Mouse (Mus musculus) telencephalon, adult 2 months (tissue): ENCODE data around the gene Phyhipl.

Experiments
- DNase-seq: peaks from one replicate; pipeline ENCODE4 v3.0.0-alpha.2; 2011; ENCODE audit warnings: low read depth, low spot score

Gene Phyhipl

DNA sequence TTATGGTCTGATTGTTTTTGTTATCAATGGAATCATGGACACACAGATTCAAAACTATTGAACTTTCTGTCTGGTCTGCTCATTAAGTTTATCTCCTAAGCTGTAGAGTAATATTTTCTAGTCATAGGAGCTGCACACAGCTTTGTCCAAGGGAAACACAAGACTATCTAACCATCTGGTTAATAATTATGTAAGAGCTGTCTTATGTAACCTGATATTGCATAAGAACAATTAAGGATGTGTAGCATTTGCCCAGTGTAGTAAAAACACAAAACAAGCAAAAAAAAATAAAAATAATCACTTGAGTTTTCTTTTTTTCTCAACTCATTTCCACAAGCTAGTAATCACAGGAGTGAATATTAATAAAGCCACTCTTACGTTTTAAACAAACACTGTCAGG lies 20.5 kb downstream of the Phyhipl start:
- no peak for DNase-seq

DNA sequence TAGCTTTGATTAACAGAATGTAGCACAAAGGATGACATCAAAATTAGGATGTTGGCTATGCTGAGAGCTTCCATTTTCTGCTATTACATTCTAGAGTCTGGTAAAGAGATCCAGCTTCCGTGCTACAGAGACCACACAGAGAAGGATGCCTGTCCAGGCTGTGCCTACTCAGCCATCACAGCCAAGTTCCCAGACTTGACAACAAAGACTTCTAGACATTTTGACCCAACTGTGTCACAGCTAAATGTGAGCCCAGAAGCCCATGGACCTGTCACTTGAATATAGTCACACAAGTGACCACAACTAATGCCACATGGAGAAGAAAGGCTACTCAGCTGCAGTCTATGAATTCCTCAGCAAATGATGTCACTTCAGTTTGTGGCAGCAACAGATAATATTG lies 24.6 kb downstream of the Phyhipl start:
- DNase-seq, result no peak

DNA sequence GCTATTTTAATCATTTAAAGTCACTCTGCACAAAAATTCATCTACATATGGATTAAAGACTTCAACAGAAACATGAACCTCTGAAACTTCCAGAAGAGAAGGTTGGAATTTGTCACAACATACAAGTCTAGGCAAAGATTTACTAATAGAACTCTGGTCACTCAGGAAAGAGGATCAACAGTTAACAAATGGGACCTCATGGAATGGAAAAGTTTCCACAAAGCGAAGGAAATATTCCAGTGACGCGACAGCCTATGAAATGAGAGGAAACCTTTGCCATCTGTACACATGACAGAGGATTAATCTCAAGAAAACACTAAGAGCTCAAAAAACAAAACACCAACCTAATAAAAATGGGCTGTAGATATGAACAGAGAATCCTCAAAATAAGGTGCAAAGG lies 32.3 kb downstream of the Phyhipl start:
- no peak for DNase-seq

DNA sequence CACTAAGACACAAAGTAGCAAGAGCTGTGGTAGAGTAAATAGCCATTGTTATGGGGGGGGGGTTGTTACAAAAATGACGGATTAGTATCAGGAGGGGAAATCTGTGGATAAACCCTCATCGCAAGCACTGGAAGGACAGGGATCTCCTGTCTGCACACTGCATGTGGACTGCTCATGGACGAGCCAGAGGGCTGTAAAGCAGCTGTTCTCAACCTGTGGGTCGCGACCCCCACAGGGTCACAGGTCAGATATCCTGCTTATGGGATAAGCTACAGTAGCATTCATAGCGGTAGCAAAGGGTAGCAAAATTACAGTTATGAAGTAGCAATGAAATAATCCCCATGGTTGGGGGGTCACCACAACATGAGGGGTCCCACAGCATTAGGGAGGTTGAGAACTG lies 39.4 kb downstream of the Phyhipl start:
- no peak for DNase-seq

DNA sequence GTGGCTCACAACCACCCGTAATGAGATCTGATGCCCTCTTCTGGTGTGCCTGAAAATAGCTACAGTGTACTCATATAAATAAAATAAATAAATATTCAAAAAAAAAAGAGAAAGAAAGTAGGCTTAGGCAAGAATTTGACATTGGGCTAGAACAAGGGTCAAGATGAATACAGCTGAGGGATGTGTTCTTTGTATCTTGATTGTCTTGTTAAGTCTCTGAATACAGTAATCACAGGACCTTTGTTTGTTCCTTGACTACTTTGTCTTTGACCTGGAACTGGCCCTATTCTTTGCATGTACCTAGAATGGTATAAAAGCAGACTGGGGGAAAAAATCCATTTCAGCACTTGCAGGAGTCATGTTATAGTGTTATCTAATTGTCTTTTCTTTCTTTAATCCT lies 44.1 kb downstream of the Phyhipl start:
- DNase-seq, result no peak

DNA sequence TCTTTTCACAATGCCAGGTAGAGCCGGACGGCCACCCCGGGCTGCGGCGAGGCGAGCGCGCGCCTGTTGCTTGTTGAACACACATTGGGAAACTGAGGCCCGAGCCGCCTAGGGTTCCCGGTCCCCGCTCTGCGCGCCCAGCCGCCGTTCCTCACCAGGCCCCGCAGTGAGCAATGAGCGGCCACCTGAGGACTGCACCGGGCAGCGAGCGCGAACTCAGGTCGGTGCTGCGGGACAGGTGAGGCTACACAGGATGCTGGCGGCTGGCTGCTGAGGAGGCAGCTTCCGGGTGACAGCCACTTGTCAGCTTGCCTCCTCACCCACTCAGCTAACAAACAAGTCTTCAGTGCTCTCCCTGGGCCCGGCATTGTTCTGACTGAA lies 55.9 kb downstream of the Phyhipl start:
- DNase-seq, result peak; percentile 13

DNA sequence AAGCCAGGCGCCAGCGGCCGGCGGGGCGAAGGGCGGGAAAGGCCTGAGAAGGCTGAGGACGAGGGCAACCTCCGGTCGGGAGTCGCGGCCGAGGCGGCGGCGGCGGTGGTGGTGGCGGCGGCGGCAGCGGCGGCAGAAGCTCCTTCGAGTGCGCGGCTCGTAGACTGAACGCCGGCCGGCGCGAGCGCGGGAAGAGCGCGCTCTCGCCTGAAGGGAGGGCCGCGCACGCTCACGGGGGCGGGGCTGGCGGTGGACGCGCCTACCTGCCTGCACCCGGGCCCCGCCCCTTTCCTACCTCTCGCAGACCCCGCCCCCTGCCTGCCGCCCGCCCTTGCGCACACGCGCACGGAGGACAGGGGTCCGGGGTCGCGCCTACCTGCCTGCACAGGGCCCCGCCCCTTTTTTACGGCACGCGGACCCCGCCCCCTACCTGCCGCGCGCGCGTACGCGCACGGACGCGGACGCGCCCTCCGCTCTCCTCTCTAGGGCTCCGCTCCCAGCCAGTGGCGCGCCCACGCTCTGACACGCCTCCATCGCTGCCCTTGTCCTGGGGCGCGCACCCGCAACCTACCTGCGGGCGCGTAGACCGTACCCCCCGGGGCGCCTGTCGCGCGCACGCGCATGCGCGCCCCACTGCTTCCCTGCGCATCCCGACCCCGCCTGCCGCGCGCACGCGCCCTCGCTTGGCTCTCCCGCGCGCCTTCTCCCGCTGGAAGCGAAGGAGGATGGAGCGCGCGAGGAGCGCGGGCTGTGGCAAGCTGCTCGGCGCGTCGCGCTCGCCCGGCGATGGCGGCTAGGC lies 56.4 kb downstream of the Phyhipl start:
- DNase-seq, result peak; percentile 88

DNA sequence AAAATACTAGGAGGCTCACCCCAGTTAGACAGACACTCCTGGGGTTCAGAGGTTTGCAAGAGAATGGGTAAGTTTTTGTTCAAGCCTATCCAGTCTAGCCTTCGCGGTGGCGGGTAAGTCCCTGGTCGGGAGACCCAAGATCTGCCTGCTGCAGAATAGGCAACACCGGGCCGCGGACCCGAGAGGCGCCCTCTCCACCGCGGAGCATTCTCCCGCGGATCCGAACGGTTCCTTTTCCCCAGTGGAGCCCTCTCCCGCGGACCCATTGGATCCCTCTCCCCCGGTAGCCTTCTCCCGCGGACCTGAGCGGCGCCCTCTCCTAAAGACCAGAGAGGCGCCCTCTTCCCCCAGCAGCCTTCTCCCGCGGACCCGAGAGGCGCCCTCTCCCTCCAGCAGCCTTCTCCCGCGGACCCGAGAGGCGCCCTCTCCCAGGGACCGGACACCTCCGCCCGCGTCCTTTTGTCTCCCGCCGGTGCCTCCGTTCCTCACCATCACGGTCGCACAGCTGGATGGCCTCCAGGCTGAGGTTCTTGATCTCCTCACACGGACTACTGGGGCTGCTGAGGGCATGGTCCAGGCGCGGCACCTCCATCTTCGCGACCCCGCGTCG lies 57.1 kb downstream of the Phyhipl start:
- DNase-seq, result peak; percentile 18

DNA sequence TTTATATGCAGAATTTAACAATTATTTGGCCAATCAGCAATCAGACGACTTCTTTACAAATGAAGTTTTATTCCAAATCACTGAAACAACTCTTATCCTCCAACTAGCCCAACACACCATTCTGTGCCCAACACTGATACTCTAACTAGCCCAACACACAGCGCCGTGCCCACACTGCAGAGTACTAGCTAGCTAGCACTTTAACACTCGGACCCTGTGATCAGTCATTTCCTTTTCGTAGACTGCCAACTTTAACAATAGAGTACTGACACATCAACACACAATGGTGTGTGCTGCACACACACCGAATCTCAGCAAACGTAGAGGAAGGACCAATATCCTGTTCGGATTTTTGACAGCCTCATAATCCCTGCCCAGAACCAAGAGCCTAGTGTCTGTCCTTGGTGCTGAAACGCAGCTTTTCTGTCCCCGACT lies 57.7 kb downstream of the Phyhipl start:
- no peak for DNase-seq

DNA sequence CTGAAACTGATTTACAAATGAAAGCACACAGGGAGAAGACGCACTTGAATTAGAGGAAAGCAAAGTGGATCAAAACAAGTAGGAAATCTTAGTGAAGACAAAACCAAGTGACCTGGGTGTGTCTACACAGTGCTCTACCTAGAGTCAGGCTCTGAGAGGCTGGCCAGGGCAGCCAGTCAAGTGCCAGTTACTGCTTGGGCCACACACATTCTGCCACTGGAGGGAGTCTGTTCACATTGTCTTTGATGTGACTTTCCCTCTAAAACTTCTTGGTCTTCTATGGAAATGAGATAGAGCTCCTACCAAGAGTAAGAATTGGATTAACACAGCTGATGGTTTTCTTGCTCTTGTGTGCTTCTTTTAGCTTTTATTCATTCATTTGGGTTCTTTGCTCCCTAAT lies 61.8 kb downstream of the Phyhipl start:
- DNase-seq, result peak; percentile 23

DNA sequence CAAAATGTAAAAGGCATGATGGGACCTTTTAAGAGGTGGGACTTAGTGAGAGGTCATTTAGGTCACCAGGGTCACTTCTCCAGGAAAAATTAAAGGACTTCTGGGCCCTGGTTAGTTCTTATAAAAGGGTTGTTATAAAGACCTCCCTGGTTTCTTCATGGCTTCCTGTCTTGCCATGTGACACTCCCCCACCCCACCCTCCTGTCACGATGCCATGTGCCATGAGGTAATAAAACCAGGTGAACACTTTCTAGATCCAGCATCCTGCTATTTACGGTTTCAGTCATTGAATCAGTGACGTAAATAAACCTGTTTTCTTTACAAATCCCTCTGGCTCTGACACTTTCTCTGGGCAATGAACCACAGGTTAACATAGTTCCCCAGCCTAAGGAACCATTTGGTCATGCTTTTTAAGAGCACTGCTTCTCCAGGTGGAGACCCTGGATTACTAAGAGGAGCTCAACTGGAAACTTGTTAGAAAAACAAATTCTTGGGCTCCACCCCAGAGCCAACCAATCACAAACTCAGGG lies 68.8 kb downstream of the Phyhipl start:
- no peak for DNase-seq

DNA sequence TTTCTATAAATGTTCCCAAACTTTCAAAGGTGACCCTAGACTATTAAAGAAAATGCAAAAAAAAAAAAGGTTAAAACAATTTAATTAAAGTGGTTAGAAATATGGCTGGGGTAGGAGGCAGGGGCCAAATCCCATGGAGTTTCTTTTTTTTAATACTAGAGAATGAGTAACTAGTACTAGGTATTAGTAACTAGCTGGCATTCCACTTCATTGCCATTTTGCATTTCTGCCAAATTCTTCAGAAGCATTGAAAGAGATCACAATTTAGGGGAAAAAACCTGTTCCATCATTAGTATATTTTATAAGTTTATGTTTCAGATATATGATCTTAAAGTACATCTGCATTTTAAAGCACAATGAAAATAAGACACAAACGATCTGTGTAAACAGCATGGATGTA lies 71.6 kb downstream of the Phyhipl start:
- no peak for DNase-seq

DNA sequence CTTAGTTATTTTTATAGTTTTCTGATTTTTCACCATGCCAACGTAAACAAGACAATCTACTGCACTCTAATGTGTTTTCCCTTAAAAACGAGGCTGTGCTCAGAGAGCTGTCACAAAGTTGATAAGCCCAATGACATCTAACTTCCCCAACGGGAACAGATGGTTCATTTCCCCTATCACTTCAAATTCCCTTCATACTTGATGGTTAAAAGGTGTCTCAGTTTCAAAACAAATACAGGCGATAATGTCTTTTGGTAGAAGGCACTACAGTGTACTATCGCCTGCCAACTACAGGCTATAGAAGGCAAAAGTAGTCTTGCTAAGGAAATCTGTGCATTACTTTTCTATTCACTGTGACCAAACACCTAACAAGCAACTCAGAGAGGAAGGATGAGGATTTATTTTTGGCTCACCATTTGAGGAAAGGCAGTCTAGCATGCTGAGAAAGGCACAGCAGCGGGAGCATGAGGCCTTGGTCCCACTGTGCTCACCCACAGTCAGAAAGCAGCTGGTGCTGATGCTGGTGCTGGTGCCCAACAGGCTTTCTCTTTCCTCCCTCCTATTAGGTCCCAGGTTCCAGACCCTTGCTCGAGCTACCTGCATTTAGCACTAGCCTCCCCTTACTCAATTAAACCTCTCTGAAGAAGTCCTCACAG lies 74.1 kb downstream of the Phyhipl start:
- peak; percentile 16 for DNase-seq

DNA sequence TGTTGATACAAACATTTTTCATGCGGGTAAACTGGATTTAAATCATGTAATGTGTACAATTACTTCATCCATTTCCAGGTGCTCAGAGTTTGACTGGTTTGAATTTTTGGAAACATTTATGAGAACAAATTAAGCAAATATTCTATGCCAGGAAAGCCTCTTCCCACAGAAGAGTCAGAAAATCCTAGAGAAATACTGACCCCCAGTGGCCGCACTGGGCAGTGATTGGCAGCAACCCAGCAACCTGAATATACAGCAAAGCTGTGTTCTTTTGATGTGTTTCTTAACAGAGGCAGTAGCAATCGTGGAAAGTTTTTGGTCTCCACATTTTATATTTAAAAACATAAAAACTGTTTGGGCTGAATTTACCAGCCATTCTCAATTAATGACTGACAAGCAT lies 92.1 kb downstream of the Phyhipl start:
- DNase-seq, result peak; percentile 26

DNA sequence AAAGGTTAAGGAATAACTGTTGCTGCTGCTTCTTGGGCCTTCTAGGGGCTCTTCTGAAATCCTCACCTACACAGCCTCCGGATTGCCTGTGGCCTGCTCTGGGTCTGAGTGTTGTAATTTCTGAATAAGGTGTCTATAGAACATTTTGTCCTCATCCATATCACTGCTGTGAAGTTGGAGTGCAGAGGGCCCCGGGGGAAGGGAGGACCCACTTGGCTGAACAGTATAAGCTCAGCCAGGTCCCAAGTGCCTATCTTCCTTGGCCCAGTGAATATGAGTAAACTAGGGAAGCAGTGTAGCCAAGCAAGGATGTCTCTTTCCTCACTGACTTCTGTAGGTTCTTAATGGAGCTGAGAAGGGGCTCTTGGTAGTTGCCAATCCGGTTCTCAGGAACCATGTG lies 103.2 kb downstream of the Phyhipl start:
- no peak for DNase-seq

DNA sequence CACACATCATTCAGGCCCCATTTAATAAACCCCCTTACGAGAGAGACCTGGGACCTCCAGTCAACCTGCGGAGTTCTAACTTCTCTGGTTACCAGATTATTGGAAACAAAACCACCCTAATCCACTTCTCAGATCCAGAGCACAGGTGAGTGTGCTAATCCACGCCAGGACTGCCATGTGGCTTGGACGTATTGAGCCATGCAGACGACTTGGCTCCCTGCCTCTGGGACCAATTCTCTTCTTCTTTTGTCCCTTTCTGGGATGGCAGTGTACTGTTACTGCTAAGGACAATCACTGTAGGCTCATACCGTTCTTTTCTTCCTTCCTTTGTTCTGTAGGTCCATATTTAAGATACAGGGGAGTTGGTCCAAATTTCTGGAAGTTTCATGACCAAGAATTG lies 112.9 kb downstream of the Phyhipl start:
- no peak for DNase-seq

DNA sequence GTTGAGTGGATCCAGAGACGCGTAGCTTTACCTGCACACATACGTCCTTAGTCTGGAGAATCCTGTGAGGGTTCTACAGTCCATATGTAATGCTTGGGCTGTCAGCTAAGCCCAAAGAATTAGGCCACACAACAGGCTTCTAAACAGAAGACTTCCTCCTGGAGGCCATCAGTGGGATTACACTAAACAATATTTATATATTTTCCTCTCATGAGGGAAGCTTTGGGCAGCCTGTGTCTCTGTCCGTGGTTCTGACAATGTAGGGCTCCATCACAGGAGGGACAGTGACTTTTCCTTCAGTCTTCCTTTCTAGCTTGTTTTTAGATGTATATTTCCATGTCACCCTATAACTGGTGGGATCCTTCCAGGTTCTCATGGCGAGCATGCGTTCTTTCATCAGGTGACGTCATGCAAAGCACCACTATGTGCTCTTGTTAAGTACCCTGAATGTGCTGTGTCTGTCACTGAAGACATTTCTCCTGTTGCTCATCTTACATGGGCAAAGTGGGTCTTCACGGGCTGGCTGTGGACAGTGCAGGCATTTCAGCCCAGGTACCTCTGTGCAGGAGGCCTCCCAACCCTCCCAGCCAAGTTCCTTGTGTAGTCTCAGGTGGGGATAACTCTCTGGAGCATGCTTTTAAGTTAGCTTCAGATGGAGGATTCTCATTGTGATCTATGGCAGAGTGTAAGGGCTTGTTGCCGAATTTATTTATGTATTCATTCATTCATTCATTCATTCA lies 115.1 kb downstream of the Phyhipl start:
- DNase-seq, result peak; percentile 21

DNA sequence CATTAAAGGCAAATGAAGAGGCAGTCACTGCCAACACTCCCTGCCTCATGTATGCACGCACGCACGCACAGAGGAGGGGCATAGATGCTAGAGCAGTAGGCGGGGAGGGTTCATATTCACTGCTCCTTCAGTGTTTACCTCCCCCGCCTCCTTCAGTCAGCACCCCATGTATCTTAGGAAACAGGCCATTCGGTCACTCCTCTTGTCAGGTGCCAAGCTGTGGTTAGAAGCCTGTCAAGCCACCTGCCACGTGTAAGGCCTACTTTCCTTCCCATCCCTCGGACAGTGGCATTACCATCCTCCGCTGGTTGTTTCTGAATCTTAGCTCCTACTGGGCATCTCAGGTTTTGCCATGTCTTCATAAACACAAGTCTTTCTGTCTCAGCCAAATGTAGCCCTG lies 116.5 kb downstream of the Phyhipl start:
- DNase-seq, result no peak

DNA sequence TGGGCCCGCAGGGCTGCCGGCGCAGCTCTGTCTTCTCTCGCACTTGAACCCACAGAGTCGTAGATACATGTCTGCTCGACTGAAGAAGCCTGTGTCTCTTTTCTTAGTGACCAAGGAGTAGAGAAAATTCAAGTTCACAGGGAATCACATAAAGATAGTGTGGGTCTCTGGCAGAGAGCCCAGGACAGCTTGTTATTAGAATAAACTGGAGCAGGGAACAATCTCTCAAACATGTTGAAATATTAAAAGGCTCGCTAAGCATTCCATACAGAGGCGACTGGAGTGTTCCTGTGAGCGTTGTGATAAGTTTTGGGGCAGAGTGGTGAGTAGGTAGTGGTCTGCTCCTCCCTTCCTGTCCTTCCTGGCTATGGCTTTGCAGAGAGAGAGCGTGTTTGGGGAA lies 118.1 kb downstream of the Phyhipl start:
- no peak for DNase-seq

DNA sequence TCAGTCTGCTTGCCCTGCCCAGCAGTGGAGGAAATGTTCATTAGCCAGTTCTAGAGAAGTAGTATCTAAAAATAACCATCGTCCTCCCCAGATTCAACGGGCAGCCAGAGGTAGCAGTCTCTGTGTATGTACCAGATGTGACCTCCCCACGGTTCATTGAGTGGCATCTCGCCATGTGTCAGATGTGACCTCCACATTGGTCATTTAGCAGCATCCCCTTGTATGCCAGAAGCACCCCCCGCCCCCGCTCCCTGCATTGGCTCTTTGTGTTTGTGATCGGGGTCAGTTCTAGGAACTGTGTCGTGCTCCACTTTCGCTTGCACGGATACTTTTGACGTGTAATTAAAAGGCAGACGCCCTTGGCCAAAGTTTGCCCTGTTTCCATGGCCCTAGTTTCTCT lies 120.4 kb downstream of the Phyhipl start:
- DNase-seq, result no peak

DNA sequence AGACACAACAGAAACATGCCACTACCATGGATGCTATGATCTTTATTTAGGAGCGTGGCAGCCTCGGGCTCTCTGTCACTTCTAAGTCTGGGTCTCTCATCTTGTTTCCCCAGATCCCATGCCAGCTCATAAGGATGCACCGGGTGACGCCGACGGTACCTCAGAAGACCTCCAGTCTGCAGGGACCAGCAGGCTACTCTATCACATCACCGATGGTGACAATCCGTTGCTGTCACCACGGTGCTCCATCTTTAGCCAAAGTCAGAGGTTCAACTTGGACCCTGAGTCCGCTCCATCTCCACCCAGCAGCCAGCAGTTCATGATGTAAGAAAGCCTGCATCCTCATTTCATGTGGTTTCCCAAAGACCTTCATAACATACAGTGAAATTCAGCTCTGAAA lies 121.2 kb downstream of the Phyhipl start:
- DNase-seq, result no peak

DNA sequence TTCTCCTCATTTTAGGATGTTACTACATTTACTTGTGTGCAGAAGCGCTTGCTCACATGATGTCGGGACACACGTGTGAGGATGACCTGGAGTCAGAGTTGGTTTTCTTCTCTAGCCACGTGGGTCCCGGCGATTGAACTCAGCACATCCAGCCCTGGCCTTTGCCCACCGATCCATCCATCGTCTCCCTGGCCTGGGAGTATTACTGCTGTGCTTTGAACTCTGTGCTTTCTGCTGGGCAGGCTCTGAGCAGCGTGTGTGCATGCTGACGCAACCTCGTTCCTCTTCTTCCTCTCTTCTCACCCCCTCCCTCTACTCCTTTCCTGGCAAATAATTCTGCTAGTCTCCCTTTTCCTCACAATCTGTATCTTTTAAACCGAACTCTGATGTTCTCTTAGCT lies 121.8 kb downstream of the Phyhipl start:
- DNase-seq, result no peak
